Mouse (Mus musculus): ENCODE data around the gene Laptm5.

DNA sequence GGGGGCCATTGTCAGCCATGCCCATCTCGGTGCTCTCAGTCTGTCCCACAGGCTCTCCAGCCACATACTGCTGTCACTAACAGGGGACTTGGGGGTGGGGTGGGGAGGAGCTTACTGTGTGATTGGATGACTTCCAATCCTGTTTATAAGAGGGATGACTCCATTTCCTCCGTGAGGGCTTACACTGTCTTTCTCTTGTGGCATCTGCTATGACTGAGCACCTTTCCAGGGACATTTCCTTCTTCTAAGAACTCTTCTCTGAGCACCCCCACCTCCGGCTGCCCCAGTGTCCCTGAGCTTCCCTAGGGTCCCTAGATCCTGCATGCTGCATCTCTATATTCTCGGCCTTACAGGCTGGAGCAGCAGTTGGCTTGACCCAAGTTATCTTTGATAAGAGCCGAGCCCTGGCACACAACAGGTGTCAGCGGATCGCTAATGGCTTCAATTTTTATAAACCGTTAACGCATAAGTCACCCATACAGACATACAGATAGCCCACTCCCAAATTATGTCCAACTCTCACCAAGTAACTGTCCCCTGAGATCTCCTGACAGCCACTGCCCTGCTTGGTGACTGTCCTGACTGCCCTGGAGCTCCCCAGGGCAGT lies 6.9 kb downstream of the Laptm5 start:
- TF ChIP-seq CTCF (IDR thresholded peaks at IDR 0.05; ENCODE audit: borderline replicate concordance, extremely low read depth, insufficient read depth, insufficient read length) (no peak), POLR2A (IDR thresholded peaks at IDR 0.05; ENCODE audit: borderline replicate concordance, extremely low read depth, insufficient read depth, insufficient read length, poor library complexity, severe bottlenecking) (no peak)

All from brain, embryonic 14.5 days (tissue).